Mouse (Mus musculus) myocyte (in vitro differentiated cells): ENCODE results near the gene Wdr18. TPM values are rescaled to one million over a fixed set of nuclear protein-coding genes. Genes with fewer than 3 reads are reported as not detected.

ENCODE experiments used
- H3K27me3 ChIP-seq: one replicate; pipeline ENCODE4 v1.6.1; 2011; ENCODE audit not compliant: control insufficient read depth, insufficient read depth, insufficient read length
- H3K36me3 ChIP-seq: one replicate; pipeline ENCODE4 v1.6.1; 2011; ENCODE audit not compliant: control insufficient read depth, insufficient read depth
- H3K4me2 ChIP-seq: one replicate; pipeline ENCODE4 v1.6.1; 2011; ENCODE audit warnings: low read depth, control low read depth
- H3K4me3 ChIP-seq: one replicate; pipeline ENCODE4 v1.5.1; 2011; ENCODE audit warnings: mild to moderate bottlenecking, control low read depth, moderate library complexity
- H3K79me2 ChIP-seq: one replicate; pipeline ENCODE4 v1.6.1; 2011; ENCODE audit not compliant: control insufficient read depth, insufficient read depth
- H3ac ChIP-seq: one replicate; pipeline ENCODE4 v1.6.1; 2011; ENCODE audit not compliant: control insufficient read depth, insufficient read length
- CEBPB ChIP-seq: IDR thresholded peaks from 2 replicates; pipeline ENCODE4 v1.6.1; 2011; ENCODE audit warnings: mild to moderate bottlenecking, moderate library complexity; ENCODE audit not compliant: poor library complexity, insufficient read depth, severe bottlenecking
- E2F4 ChIP-seq: IDR thresholded peaks from one replicate; pipeline ENCODE4 v1.6.1; 2011; ENCODE audit warnings: mild to moderate bottlenecking, control low read depth, moderate library complexity; ENCODE audit not compliant: insufficient read depth
- MAX ChIP-seq: IDR thresholded peaks from one replicate; pipeline ENCODE4 v1.6.1; 2011; ENCODE audit warnings: low read depth, mild to moderate bottlenecking, control low read depth
- MYOD1 ChIP-seq, 3 experiments: IDR thresholded peaks; one replicate each; pipeline ENCODE4 v1.6.1; 2011; ENCODE audit warnings: control low read depth in 2 of 3, low read depth in 2 of 3, mild to moderate bottlenecking in 2 of 3, moderate library complexity in 1 of 3; ENCODE audit not compliant: insufficient read length in 2 of 3, control insufficient read depth in 1 of 3
- MYOG ChIP-seq, 3 experiments: IDR thresholded peaks; one replicate each; pipeline ENCODE4 v1.6.1; 2011; ENCODE audit warnings: control low read depth in 2 of 3, low read depth in 2 of 3, mild to moderate bottlenecking in 2 of 3; ENCODE audit not compliant: insufficient read length in 2 of 3, control insufficient read depth in 1 of 3, insufficient read depth in 1 of 3
- POLR2A ChIP-seq: IDR thresholded peaks from one replicate; pipeline ENCODE4 v1.6.1; 2011; ENCODE audit warnings: low read depth, mild to moderate bottlenecking, control low read depth, moderate library complexity; ENCODE audit not compliant: insufficient read length
- POLR2AphosphoS2 ChIP-seq: IDR thresholded peaks from one replicate; pipeline ENCODE4 v1.6.1; 2011; ENCODE audit warnings: low read depth, control low read depth; ENCODE audit not compliant: insufficient read length
- REST ChIP-seq: IDR thresholded peaks from one replicate; pipeline ENCODE4 v1.6.1; 2011; ENCODE audit warnings: mild to moderate bottlenecking, control low read depth, moderate library complexity; ENCODE audit not compliant: insufficient read depth, insufficient read length
- SRF ChIP-seq: IDR thresholded peaks from one replicate; pipeline ENCODE4 v1.6.1; 2011; ENCODE audit warnings: low read depth; ENCODE audit not compliant: control insufficient read depth, insufficient read length
- TCF12 ChIP-seq: IDR thresholded peaks from one replicate; pipeline ENCODE4 v1.6.1; 2011; ENCODE audit warnings: mild to moderate bottlenecking, control low read depth; ENCODE audit not compliant: poor library complexity, insufficient read depth, severe bottlenecking
- TCF3 ChIP-seq: IDR thresholded peaks from one replicate; pipeline ENCODE4 v1.6.1; 2011; ENCODE audit warnings: low read depth, control low read depth; ENCODE audit not compliant: insufficient read length
- USF1 ChIP-seq: IDR thresholded peaks from one replicate; pipeline ENCODE4 v1.6.1; 2011; ENCODE audit warnings: low read depth, mild to moderate bottlenecking, control low read depth, moderate library complexity
- polyA plus RNA-seq: library from polyadenylated mRNA; unstranded; fragments of >200 nt; fragmentation: generic; extraction: Trizol; gene quantifications from one replicate; pipeline ENCODE4 v1.2.1, GENCODE M21; 2012; ENCODE audit warnings: missing spikeins

Gene Wdr18
- polyA plus RNA-seq, 1 experiment, result 35.1 TPM

- Histone ChIP-seq H3K36me3 (no peaks in the 10 kb centered on the region), H3K4me3 (no peak overlapping the region), H3K27me3 (peaks cover 32% of the 10 kb centered on the region), H3K4me2 (no peak overlapping the region), H3ac (no peak overlapping the region), H3K79me2 (peaks cover 1% of the 10 kb centered on the region)
- TF ChIP-seq SRF, result no peak
- peak in 2 of 3 experiments; percentile 1 to 4 for TF ChIP-seq MYOG (IDR thresholded peaks at IDR 0.05; ENCODE audit: control insufficient read depth in 1 of 3, insufficient read depth in 1 of 3, insufficient read length in 2 of 3, low read depth in 2 of 3)
Observed at GRCm38 (mm10) chr10:79921572-79921971, 38.4 kb upstream of the Wdr18 start.

- Histone ChIP-seq H3K36me3 (no peaks in the 10 kb centered on the region), H3K4me3 (peak overlapping the region; percentile 96), H3K79me2 (peaks cover 4% of the 10 kb centered on the region), H3ac (no peak overlapping the region), H3K4me2 (peak overlapping the region; percentile 99), H3K27me3 (peaks cover 17% of the 10 kb centered on the region)
- TF ChIP-seq REST (no peak), USF1 (no peak), SRF (no peak), E2F4 (no peak), MYOG (IDR thresholded peaks at IDR 0.05; ENCODE audit: control insufficient read depth in 1 of 3, insufficient read depth in 1 of 3, insufficient read length in 2 of 3, low read depth in 2 of 3) (no peak), POLR2A (no peak), POLR2AphosphoS2 (no peak), MYOD1 (IDR thresholded peaks at IDR 0.05; ENCODE audit: control insufficient read depth in 1 of 3, insufficient read length in 2 of 3, low read depth in 2 of 3) (no peak), TCF12 (no peak), MAX (no peak), CEBPB (no peak), TCF3 (no peak)
Observed at GRCm38 (mm10) chr10:79924998-79925784, 34.8 kb upstream of the Wdr18 start.

- Histone ChIP-seq H3ac (no peak overlapping the region), H3K27me3 (peaks cover 9% of the 10 kb centered on the region), H3K36me3 (no peaks in the 10 kb centered on the region), H3K4me2 (peak overlapping the region; percentile 99), H3K4me3 (peak overlapping the region; percentile 96), H3K79me2 (peaks cover 4% of the 10 kb centered on the region)
- TF ChIP-seq E2F4, result no peak
- no peak for TF ChIP-seq SRF
- TF ChIP-seq REST, result no peak
- no peak for TF ChIP-seq TCF3
- TF ChIP-seq MYOD1 (IDR thresholded peaks at IDR 0.05; ENCODE audit: control insufficient read depth in 1 of 3, insufficient read length in 2 of 3, low read depth in 2 of 3), result no peak
- no peak for TF ChIP-seq USF1
- no peak for TF ChIP-seq MAX
- no peak for TF ChIP-seq POLR2A
- no peak for TF ChIP-seq POLR2AphosphoS2
- no peak for TF ChIP-seq TCF12
Observed at GRCm38 (mm10) chr10:79925785-79926490, 34.0 kb upstream of the Wdr18 start.

- peak within 1 kb of the TSS; percentile 96 for H3K4me3 ChIP-seq
- H3K27me3 ChIP-seq, result peaks cover 1% of the 10 kb centered on the region
- TF ChIP-seq MYOG (IDR thresholded peaks at IDR 0.05; ENCODE audit: control insufficient read depth in 1 of 3, insufficient read depth in 1 of 3, insufficient read length in 2 of 3, low read depth in 2 of 3), result no peak
- TF ChIP-seq POLR2A, result peak; percentile 32
- peak; percentile 55 for TF ChIP-seq E2F4
- peak within 1 kb of the TSS; percentile 12 for H3ac ChIP-seq
- H3K36me3 ChIP-seq, result peaks cover 5% of the 10 kb centered on the region
- H3K79me2 ChIP-seq, result peaks cover 4% of the 10 kb centered on the region
- peak within 1 kb of the TSS; percentile 99 for H3K4me2 ChIP-seq
Observed at GRCm38 (mm10) chr10:79926491-79927323, 33.2 kb upstream of the Wdr18 start, which contains the start of gene Arid3a. Gene Arid3a (plus strand): TSS chr10:79927043.
